Mouse (Mus musculus): Measurements from ENCODE around the gene Prpf4. TPM values are rescaled to one million over a fixed set of nuclear protein-coding genes. Genes with fewer than 3 reads are reported as not detected.

The Prpf4 gene
- total and polyA plus RNA-seq, 3 experiments: 26.9 to 37.9 TPM; not detected in 1

DNA sequence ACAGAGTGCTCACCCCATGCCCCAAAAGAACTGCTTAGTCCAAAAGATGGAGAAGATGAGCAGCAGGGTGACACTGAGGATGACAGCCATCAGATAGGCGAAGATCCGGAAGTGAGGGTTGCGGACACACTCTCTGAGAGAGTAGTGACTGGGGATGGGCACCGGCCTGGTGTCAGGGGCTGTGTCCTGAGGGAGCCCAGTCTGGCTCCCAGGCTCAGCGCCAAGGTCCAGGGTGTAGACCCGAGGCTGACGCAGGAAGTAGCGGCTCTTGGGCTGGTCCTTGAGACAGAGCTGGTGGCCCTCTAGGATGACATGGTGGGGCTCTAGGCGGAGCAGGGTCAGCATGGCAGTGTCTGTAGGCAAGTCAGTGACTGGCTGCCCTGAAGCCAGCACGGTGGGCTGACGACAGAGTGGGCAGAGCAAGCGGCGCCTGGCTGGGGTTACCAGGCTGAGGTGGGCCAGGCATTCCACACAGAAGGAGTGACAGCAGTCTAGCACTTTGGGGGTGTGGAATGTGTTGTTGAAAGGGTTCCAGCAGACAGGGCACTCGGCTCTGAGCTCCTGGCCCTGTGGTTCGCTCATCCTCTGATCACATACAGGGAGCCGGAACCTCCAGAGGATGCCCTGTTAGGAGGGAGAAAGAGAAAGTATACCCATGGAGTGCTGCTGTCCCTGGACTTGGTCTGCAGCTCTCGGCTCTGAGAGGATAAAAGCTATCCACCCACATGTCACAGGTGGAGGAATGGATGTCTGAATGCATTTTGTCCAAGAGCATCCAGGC lies 19.6 kb downstream of the Prpf4 start:
- no peaks in the 10 kb centered on the region for H3K9me3 ChIP-seq (replicated peaks; ENCODE audit: insufficient read depth, low read length)
- peaks cover 2 to 15% of the 10 kb centered on the region in 2 experiments for H3K36me3 ChIP-seq (ENCODE audit: control insufficient read depth in 1 of 2, insufficient read depth in 2 of 2, low read length in 2 of 2)
- TF ChIP-seq ZKSCAN1 (IDR thresholded peaks at IDR 0.05; ENCODE audit: low read depth, low read length) (no peak), ZMIZ1 (IDR thresholded peaks at IDR 0.05; ENCODE audit: low read depth, low read length) (no peak), HCFC1 (IDR thresholded peaks at IDR 0.05; ENCODE audit: low read depth, low read length) (no peak)

GRCm38 (mm10) chr4:62429616-62430015 lies 21.0 kb downstream of the Prpf4 start:
- peaks cover 2 to 15% of the 10 kb centered on the region in 2 experiments; a peak in 3 of 4 replicates for H3K36me3 ChIP-seq (ENCODE audit: control insufficient read depth in 1 of 2, insufficient read depth in 2 of 2, low read length in 2 of 2)
- no peak for TF ChIP-seq RAD21 (IDR thresholded peaks at IDR 0.05; ENCODE audit: low read depth, low read length)
- TF ChIP-seq MAX (IDR thresholded peaks at IDR 0.05; ENCODE audit: low read length): no peak
- TF ChIP-seq JUND (IDR thresholded peaks at IDR 0.05; ENCODE audit: low read depth, low read length): no peak
- TF ChIP-seq NRF1 (IDR thresholded peaks at IDR 0.05; ENCODE audit: insufficient read depth, low read depth, low read length, poor library complexity, severe bottlenecking): no peak
- peak; percentile 36 to 48; a peak in 2 of 4 replicates for TF ChIP-seq EP300 (IDR thresholded peaks at IDR 0.05; ENCODE audit: low read depth in 1 of 2, low read length in 2 of 2)
- TF ChIP-seq GATA1 (IDR thresholded peaks at IDR 0.05; ENCODE audit: low read depth, low read length): peak; percentile 66
- peak; percentile 90 for TF ChIP-seq TBP (IDR thresholded peaks at IDR 0.05; ENCODE audit: low read depth, low read length)
- no peak for TF ChIP-seq ZNF384 (IDR thresholded peaks at IDR 0.05; ENCODE audit: low read depth, low read length)
- TF ChIP-seq MYC (IDR thresholded peaks at IDR 0.05; ENCODE audit: low read depth, low read length): no peak
- H3K9ac ChIP-seq (ENCODE audit: control insufficient read depth, low read depth, low read length, poor library complexity, severe bottlenecking): no peak overlapping the region

More for the DNA sequence above, 19.6 kb downstream of the Prpf4 start:
- Histone ChIP-seq H3K4me3 (ENCODE audit: control insufficient read depth in 1 of 2, insufficient read depth in 1 of 2, low read depth in 2 of 2, low read length in 2 of 2) (no peak overlapping the region), H3K27ac (ENCODE audit: control insufficient read depth, low read depth, low read length) (no peak overlapping the region), H3K4me1 (ENCODE audit: control insufficient read depth in 1 of 2, insufficient read depth in 2 of 2, low read length in 2 of 2) (peaks cover 2 to 22% of the 10 kb centered on the region in 2 experiments; a peak in 2 of 4 replicates), H3K27me3 (ENCODE audit: control insufficient read depth in 1 of 2, insufficient read depth in 2 of 2, low read length in 2 of 2) (no peaks in the 10 kb centered on the region), H3K79me2 (ENCODE audit: control insufficient read depth, insufficient read depth, low read length, poor library complexity) (no peaks in the 10 kb centered on the region), H3K9ac (ENCODE audit: control insufficient read depth, low read depth, low read length, poor library complexity, severe bottlenecking) (no peak overlapping the region)
- no peak for DNase-seq (ENCODE audit: low read depth, low spot score)

GRCm38 (mm10) chr4:62430678-62431077 lies 22.1 kb downstream of the Prpf4 start:
- Histone ChIP-seq H3K4me1 (ENCODE audit: control insufficient read depth in 1 of 2, insufficient read depth in 2 of 2, low read length in 2 of 2) (peaks cover 2 to 22% of the 10 kb centered on the region in 2 experiments; a peak in 2 of 4 replicates), H3K27ac (ENCODE audit: control insufficient read depth, low read depth, low read length) (no peak overlapping the region), H3K9me3 (replicated peaks; ENCODE audit: insufficient read depth, low read length) (no peaks in the 10 kb centered on the region), H3K36me3 (ENCODE audit: control insufficient read depth in 1 of 2, insufficient read depth in 2 of 2, low read length in 2 of 2) (peaks cover 0 to 15% of the 10 kb centered on the region in 2 experiments; a peak in 2 of 4 replicates), H3K9ac (ENCODE audit: control insufficient read depth, low read depth, low read length, poor library complexity, severe bottlenecking) (no peak overlapping the region), H3K27me3 (ENCODE audit: control insufficient read depth in 1 of 2, insufficient read depth in 2 of 2, low read length in 2 of 2) (no peaks in the 10 kb centered on the region), H3K4me3 (ENCODE audit: control insufficient read depth in 1 of 2, insufficient read depth in 1 of 2, low read depth in 2 of 2, low read length in 2 of 2) (no peak overlapping the region), H3K79me2 (ENCODE audit: control insufficient read depth, insufficient read depth, low read length, poor library complexity) (no peaks in the 10 kb centered on the region)
- TF ChIP-seq E2F4 (IDR thresholded peaks at IDR 0.05; ENCODE audit: borderline replicate concordance, low read depth, low read length) (no peak), ZC3H11A (IDR thresholded peaks at IDR 0.05; ENCODE audit: low read depth, low read length) (no peak)
- no peak for DNase-seq (ENCODE audit: low read depth, low spot score)

More at GRCm38 (mm10) chr4:62429616-62430015, 21.0 kb downstream of the Prpf4 start:
- DNase-seq (ENCODE audit: low read depth, low spot score): peak; percentile 74
- H3K27ac ChIP-seq (ENCODE audit: control insufficient read depth, low read depth, low read length): peak overlapping the region; percentile 53
- H3K4me1 ChIP-seq (ENCODE audit: control insufficient read depth in 1 of 2, insufficient read depth in 2 of 2, low read length in 2 of 2): peaks cover 2 to 22% of the 10 kb centered on the region in 2 experiments; a peak in 2 of 4 replicates
- H3K27me3 ChIP-seq (ENCODE audit: control insufficient read depth in 1 of 2, insufficient read depth in 2 of 2, low read length in 2 of 2): no peaks in the 10 kb centered on the region
- no peaks in the 10 kb centered on the region for H3K79me2 ChIP-seq (ENCODE audit: control insufficient read depth, insufficient read depth, low read length, poor library complexity)
- H3K4me3 ChIP-seq (ENCODE audit: control insufficient read depth in 1 of 2, insufficient read depth in 1 of 2, low read depth in 2 of 2, low read length in 2 of 2): no peak overlapping the region
- no peaks in the 10 kb centered on the region for H3K9me3 ChIP-seq (replicated peaks; ENCODE audit: insufficient read depth, low read length)

Measured in MEL (cell line).